Mouse (Mus musculus) retina, postnatal 1 day (tissue): ENCODE measurements around the gene Cped1.
"Not testable (repeated sequence)": the region's sequence is repeated elsewhere in the genome, so short reads cannot be mapped to it uniquely, and the experiment has no call there.

Source experiments
- DNase-seq: peaks from one replicate; pipeline ENCODE4 v3.0.0-alpha.2; 2012

The Cped1 gene

GRCm38 (mm10) chr6:22243321-22243720 is 257.6 kb downstream of the Cped1 start:
- DNase-seq = no peak

DNA sequence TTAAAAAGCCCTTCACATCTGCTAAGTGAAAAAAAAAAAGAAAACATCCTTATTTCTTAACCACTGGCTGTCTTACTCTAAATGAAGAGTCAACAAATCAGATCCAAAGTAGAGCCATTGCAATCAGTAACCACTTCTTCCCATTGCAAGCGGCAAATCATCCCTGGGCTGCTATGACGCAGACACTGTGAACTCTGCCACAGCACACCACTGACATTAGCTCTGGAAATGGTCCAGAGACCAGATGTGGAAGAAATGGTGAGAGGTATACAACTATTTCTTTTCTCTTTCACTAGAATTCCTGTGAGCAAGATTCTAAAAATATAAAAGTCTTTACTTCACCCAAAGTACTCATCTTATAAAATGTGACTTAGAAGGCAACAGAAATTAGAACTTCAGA is 261.0 kb downstream of the Cped1 start:
- DNase-seq = no peak

DNA sequence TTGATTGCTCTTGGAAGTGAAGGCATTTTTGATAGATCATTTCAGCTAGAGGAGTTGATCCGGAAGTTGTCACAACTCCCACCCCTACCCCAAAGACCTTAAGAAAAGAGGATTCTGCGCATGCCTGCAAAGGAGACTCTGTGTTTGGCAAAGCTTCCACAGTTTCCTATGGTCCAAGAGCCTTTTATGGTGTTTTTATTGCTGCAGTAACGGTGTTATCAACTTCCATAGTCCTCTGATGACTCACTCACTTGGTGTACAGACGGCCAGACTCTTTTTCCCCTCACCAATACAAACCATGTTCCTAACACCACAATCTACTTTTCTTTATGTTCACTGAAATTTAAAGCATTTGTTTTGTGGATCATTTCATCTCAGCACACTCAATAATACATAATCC is 273.1 kb downstream of the Cped1 start:
- no peak for DNase-seq

GRCm38 (mm10) chr6:22262519-22262918 is 276.8 kb downstream of the Cped1 start:
- no peak for DNase-seq

DNA sequence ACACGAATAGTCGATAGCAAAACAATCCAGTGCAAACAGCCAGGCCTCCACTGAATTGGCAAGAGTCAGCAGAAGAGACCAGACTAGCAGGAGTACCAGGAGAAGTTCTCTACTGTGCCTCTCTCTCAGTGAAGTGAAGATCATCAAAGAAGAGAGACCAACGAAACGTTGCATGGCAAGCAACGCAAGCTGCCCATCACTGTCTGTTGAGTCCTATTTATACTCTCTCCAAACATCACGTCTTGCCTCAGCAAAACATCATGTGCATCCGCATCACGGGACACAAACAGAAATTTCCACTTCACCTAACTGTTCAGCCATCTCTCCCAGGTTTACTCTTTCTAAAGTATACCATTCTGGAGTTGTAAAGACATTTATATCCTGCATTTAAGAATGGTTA is 278.4 kb downstream of the Cped1 start:
- DNase-seq = not testable (repeated sequence)

DNA sequence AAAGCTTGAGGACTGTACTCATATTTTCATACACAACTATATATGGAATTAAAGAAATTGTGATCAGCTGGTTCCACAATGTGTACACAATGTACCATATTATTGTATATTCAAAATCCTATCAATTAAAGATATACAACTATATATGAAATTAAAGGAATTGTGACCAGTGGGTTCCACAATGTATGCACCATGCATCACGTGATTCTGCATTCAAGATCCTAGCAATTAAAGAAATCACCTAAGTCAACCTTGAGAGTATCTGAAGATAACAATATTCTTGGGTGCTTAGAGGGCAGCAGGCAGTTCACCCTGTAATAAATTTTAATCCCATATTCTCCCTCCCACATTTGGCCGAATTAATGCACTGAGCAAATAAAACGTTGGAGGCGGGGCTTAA is 280.3 kb downstream of the Cped1 start:
- DNase-seq = no peak

DNA sequence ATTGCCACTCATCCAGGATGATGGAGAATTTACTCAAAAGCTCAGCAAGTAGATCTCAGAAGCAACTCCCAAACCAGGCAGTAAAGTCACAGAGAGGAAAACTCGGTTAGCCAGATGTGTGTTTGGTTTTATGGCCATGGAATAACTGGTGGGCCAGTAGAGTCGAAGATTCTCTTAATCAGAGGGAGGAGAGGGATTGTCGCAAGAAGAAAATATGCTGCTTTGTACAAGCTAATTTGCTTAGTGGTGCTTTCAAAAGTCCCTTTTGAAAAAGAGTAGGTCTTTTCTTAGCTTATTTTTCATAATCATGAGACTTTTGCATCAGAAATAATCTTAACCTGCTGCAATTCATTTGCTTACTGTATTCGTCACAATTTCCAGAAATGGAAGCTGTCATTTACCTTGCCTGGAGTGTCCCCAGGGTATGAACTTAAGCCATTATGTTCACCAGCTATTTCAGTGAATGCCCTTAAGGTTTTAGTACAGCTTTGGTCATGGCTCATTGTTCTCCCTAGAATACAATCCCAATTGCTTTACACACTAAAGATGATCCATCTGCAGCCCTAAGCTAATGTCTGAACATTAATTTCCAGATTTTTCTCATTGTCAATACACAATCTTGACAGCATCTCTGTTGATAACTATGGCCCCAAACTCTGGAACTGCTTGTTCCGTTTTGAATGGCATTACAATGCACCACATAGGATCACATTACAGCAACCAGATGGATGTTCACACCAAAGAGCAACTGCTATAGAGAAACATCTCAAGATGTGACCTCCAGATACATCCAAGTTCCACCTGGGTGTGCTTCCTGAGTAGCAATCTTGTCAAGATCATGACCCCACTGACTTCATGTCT is 282.3 kb downstream of the Cped1 start:
- no peak for DNase-seq

GRCm38 (mm10) chr6:22268677-22269076 is 283.0 kb downstream of the Cped1 start:
- DNase-seq = no peak

- no peak for DNase-seq
Observed at GRCm38 (mm10) chr6:22269840-22270521, 284.3 kb downstream of the Cped1 start.

DNA sequence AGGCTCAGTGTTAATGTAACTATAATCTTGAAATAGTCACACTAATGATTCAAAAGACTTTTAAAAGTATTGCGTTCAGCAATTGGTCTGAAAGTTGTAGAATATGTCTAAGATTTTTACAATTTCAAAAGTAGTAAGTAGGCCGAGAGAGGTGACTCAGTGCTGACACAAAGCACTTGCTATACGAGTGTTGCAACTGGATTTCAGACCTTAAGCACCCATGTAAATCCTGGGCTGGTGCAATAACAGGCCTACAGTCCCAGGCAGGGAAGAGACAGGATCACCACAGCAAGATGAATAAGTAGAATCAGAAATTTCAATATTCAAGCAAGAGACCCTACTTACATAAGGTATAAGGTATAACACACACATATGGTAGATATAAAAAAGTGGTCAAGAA is 292.2 kb downstream of the Cped1 start:
- no peak for DNase-seq

DNA sequence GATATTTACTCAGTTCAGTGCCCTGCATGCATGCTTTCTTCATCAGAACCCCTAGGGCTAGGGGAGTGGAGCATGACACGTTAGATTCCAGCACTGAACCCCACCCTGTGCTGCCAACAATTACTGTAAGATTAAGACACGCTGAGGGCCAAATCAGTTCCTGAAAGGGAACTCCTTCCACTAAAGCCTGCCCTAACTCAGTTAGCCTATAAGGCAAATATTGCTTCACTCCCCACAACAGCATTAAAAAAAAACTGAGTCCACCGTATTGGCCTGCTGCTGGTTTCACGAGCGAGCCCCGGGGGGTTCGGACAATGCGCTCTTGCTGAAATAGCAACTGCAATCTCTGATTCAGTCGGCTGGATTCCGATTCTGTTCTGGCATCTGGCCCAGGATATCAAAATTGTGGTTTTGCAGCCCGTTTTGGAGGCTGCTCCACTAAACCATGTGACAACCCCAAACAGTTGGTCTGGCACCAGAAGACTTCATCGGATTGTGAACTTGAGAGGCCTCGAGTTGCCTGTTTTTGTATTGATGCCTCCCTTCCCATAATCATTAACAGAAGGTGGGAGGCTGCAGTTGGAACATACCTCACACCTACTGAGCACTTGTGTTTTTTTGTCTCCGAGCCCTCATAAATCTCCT is 294.6 kb downstream of the Cped1 start:
- DNase-seq = no peak

DNA sequence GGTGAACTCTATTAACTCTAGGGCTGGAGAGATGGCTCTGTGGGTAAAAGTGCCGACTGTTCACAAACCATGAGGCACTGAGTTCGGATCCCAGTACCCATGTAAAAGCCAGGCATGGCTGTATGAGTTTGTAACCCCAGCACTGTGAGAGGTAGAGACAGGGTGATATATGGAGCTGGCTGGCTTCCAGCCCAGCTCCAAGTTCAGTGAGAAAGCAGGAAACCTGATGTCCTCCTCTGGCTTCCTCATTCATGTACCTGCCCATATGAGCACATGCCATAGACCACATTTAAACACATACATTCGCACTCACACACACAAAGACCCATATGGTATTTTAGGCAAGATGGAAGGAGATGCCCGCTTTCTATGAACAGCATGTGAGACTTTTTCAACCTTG is 296.7 kb downstream of the Cped1 start:
- DNase-seq = no peak

DNA sequence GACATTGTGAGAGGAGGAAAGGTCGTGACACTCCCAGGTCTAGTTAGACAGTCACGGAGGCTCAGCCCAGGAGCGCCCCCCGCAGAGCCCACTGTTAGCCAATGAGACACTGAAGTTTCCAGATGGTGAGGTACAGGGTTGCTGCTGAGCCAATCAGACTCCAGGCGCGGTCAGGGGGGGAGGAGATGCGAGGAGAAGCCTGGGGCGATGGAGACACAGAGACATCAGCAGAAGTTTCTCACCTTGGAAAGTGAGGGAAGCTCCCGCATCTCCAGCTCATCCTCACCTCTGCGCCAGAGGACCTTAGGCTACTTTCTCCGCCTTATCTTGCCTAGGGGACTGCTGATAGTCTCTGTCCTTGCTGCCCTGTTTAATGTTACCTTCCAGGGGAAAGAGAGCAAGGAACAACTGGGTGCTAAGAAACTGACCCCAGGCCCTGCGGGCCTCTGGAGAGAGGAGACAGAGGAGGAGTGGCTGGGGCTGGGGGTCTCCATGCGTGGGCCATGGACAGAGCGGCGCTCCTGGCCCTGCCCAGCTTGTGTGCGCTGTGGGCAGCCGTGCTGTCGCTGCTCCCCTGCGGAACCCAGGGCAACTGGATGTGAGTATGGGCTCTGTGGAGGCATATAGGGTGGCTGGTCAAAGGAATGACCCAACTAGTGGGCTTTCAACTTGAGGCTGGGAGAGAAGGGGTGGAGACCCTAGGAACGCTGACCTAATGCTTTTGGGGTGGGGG is 302.5 kb downstream of the Cped1 start, which contains the start of gene Wnt16:
TSS of gene Wnt16 (plus strand) at position 224 of the 733 bp plus-strand sequence.
- DNase-seq = peak; percentile 55

DNA sequence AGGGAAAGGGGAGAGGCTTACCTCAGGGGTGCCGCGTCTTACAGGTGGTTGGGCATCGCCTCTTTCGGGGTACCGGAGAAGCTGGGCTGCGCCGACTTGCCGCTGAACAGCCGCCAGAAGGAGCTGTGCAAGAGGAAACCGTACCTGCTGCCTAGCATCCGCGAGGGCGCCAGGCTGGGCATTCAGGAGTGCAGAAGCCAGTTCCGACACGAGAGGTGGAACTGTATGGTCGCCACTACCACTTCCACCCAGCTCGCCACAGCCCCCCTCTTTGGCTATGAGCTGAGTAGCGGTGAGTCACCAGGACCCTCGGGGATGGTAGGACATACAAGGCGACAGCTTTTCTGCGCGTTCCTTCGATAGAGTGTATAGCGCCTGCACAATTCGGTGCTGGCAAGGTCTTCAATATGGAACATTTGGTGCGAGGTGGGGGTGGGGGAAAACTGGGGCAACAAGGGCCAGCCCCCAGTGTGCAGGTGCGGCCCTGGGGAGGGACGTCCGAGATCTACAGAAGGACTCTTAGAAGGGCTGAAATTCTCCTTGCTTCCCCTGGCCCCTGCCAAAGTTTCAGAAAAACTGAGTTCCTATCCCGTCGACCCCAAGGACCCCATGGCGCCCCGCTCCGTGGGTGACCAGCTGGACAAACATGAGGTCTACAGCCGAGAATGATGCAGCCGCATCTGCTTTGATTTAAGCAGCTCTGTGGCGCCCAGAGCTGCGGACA is 303.2 kb downstream of the Cped1 start:
- DNase-seq = peak; percentile 55

- DNase-seq = peak; percentile 41
Observed at GRCm38 (mm10) chr6:22289461-22290021, 303.8 kb downstream of the Cped1 start.

DNA sequence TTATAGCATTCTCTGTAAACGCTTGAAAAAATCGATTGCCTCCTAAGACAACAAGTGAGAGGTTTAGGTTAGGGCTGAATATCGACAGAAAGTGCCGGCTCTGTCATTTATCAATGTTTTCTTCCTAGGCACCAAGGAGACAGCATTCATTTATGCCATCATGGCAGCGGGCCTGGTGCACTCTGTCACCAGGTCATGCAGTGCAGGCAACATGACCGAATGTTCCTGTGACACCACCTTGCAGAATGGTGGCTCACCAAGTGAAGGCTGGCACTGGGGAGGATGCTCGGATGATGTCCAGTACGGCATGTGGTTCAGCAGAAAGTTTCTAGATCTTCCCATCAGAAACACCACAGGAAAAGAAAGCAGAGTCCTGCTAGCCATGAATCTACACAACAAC is 305.1 kb downstream of the Cped1 start:
- no peak for DNase-seq

DNA sequence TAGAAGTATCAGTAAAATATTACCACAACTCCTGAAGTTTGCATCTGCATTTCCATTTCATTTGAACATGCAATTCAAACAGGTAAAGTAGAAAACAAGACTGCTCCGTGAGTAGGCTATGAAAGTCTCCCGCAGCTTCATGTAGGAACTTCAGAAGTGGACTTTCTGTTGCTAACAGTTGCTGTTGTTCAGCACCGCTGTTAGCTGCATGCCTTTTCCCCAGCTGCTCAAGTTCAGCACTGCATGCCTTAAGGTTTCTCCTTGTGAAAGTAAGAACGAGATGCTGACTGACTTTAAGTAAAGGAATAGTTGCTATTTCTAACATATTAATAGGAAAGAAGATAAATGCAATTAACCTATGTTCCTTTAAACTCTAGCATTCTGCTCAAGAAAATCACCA is 306.3 kb downstream of the Cped1 start:
- DNase-seq = no peak

DNA sequence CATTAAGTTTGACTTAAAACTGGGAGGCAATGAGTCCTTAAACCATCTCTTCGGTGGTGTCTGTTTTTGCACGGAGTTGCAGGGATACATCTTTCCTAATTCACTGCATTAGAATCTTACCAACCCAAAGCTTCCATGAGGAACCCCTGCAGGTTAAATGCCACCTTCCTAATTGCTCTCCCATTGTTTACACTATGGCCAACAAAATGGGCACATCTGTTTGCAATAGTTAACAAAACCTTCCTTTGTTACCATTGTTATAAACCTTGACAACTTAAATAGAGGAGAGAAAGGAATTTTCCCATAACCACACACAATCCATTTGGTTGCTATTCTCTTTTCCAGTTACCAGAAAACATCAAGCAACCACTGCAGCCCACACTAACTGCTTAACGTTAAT is 308.2 kb downstream of the Cped1 start:
- no peak for DNase-seq

GRCm38 (mm10) chr6:22297028-22297427 is 311.3 kb downstream of the Cped1 start:
- no peak for DNase-seq

DNA sequence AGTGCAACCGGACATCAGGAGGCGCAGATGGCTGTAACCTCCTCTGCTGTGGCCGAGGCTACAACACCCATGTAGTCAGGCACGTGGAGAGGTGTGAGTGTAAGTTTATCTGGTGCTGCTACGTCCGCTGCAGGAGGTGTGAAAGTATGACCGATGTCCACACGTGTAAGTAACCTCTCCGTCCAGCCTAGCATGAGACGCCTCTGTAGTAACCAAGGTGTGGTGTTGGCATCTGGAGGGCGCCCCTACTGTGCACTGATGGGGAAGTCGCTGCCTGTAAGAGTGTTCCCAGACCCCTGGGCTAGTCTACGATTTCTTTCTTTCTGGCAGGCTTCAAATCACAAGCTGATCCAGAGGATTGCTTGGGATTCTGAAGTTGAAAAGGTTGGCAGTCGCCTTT is 312.3 kb downstream of the Cped1 start:
- no peak for DNase-seq
